Mouse (Mus musculus) liver, embryonic 14.5 days (tissue): Measurements from ENCODE around the gene Hagh.

Source experiments
- CTCF ChIP-seq: IDR thresholded peaks from 2 replicates; pipeline ENCODE4 v1.5.1; 2016; ENCODE audit warnings: antibody characterized with exemption, low read depth, control low read depth
- EP300 ChIP-seq: IDR thresholded peaks from 2 replicates; pipeline ENCODE4 v1.6.1; 2016; ENCODE audit warnings: antibody characterized with exemption, low read depth

DNA sequence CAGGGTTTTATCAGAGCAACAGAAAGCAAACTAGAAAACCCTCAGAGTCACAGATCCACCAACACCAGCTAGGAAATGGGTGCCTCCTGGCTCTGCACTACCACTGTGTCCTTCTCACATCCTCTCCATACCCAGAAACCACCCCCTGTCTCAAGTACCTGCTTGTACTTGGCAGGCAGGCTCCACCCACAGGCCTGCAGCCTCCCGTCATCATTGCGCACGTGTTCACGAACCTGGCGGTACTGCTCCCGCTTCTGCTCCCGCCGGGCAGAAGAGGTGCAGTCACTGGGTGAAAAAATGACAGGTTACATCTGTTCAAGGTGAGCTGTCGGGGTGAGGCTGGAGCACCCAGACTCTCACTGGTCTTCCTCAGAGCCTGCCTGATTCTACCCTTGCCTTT lies 63.8 kb downstream of the Hagh start:
- TF ChIP-seq CTCF (no peak), EP300 (no peak)
